Mouse (Mus musculus) right cerebral cortex, postnatal 10 days (tissue): ENCODE results near the gene Gmfg.

ENCODE experiments used
- DNase-seq, 2 experiments: peaks; one replicate each; pipeline ENCODE4 v3.0.0; 2021; ENCODE audit warnings: low spot score in 2 of 2

Gene Gmfg

GRCm38 (mm10) chr7:28436932-28437570, at the start of gene Gmfg:
Gene Gmfg (plus strand): TSS chr7:28437447.
- peak; percentile 86 for DNase-seq

- DNase-seq: no peak
Observed at GRCm38 (mm10) chr7:28390331-28390730, 46.9 kb upstream of the Gmfg start.

- DNase-seq: peak; percentile 98 to 99
Observed at GRCm38 (mm10) chr7:28392429-28393271, 44.6 kb upstream of the Gmfg start, which contains the start of the genes Med29 and Paf1. Gene Med29 (minus strand): TSS chr7:28392708. Gene Paf1 (plus strand): TSS chr7:28392951.

- DNase-seq: no peak
Observed at GRCm38 (mm10) chr7:28393272-28393951, 43.8 kb upstream of the Gmfg start.

GRCm38 (mm10) chr7:28395425-28395824, 41.8 kb upstream of the Gmfg start:
- peak in 1 of 2 experiments; percentile 15 for DNase-seq

- no peak for DNase-seq
Observed at GRCm38 (mm10) chr7:28398000-28398399, 39.2 kb upstream of the Gmfg start.

GRCm38 (mm10) chr7:28398696-28399340, 38.4 kb upstream of the Gmfg start:
- DNase-seq: no peak

GRCm38 (mm10) chr7:28401030-28401429, 36.2 kb upstream of the Gmfg start:
- no peak for DNase-seq

- no peak for DNase-seq
Observed at GRCm38 (mm10) chr7:28401942-28402341, 35.3 kb upstream of the Gmfg start.

GRCm38 (mm10) chr7:28410841-28411475, 26.3 kb upstream of the Gmfg start:
- no peak for DNase-seq

- DNase-seq: no peak
Observed at GRCm38 (mm10) chr7:28412826-28413225, 24.4 kb upstream of the Gmfg start.

- no peak for DNase-seq
Observed at GRCm38 (mm10) chr7:28417368-28417767, 19.9 kb upstream of the Gmfg start.

GRCm38 (mm10) chr7:28418096-28418670, 19.1 kb upstream of the Gmfg start:
- DNase-seq: peak; percentile 66

- no peak for DNase-seq
Observed at GRCm38 (mm10) chr7:28419416-28419815, 17.8 kb upstream of the Gmfg start.

GRCm38 (mm10) chr7:28423018-28423417, 14.2 kb upstream of the Gmfg start:
- DNase-seq: no peak

- DNase-seq: no peak
Observed at GRCm38 (mm10) chr7:28427738-28428137, 9.5 kb upstream of the Gmfg start.

- DNase-seq: no peak
Observed at GRCm38 (mm10) chr7:28430512-28430911, 6.7 kb upstream of the Gmfg start.

GRCm38 (mm10) chr7:28432252-28432651, 5.0 kb upstream of the Gmfg start:
- no peak for DNase-seq

GRCm38 (mm10) chr7:28435660-28436259, 1.5 kb upstream of the Gmfg start:
- peak; percentile 47 to 55 for DNase-seq

- DNase-seq: peak; percentile 100
Observed at GRCm38 (mm10) chr7:28436271-28436904, 859 bp upstream of the Gmfg start.
